Mouse (Mus musculus): ENCODE results near the gene Arhgap23.

Arhgap23 gene

GRCm38 (mm10) chr11:97435808-97436491 is 20.6 kb downstream of the Arhgap23 start:
- peak; percentile 63 for DNase-seq (ENCODE audit: low spot score)

GRCm38 (mm10) chr11:97437745-97438144 is 22.4 kb downstream of the Arhgap23 start:
- DNase-seq (ENCODE audit: low spot score) = no peak

- DNase-seq (ENCODE audit: low spot score) = no peak
These were observed 23.5 kb downstream of the Arhgap23 start for GRCm38 (mm10) chr11:97438868-97439267.

DNA sequence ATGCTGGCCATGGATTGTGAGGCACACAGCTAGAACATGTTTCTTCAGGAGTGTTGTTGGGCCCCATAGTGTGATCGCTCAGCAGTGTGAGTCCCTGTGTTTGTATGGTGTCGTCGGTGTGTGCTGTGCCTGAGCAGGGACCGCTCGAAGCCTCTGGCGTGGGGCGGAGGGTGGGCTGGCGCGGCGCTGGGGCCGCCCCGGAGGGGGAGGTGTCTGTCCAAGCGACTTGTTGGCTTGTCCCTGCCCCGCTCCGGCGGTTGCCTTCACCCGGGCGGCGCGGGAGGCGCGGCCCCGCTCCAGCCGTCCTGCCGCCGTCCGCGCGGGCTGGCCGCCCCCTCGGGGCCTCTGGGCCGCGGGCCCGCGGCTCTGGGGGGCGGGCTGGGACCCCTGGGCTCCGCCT is 24.6 kb downstream of the Arhgap23 start:
- DNase-seq (ENCODE audit: low spot score) = peak; percentile 63

DNA sequence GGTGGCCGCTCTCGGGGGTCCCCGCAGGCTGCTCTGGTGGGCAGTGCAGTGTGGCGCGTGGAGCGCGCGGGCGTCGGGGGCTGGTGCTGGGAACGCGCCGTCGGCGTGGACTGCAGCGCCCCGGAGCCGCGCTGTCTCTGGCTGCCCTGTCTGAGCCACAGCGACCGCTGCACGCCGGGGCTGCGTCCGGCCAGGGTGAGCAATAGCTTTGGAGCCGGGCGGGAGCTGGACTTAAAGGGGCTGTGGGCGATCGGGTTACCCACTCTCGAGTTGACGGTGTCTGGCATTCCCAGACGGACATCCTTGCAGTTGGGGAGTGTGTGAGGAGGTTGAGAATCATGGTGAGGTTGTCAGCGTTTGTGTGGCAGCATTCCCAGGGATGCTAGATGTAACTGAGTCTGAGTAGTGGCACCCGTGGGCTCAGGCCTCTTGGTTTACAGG is 25.1 kb downstream of the Arhgap23 start:
- DNase-seq (ENCODE audit: low spot score) = peak; percentile 49

DNA sequence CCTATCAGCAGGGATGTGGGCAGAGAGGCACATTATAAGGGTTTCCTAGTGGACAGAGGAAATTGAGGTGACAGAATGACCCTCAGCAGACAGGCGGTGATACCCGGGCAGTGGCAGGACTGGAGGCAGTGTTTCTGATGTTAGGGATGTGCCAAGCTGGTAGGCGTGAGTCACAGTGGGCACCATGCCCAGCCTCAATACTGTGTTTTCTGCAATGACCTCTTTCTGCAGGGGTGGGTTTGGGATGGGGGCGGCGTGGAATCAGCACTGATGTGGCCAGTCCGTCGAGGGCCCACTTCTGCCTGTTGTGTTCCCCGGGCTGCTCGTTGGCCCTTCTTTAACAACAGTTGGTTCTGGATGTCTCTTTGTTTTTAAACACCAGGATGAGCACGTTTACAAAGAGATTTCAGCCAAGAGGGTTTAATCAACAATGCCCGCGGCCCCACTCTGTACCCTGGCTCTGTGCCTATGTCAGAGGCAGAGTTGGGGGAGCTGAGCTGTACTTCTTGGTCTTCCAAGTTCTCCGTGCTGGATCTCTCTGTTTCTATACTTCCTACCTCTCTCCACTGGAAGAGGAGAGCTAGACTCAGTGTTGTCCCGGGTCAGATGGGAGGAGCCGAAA is 25.8 kb downstream of the Arhgap23 start:
- peak; percentile 82 for DNase-seq (ENCODE audit: low spot score)

GRCm38 (mm10) chr11:97441658-97442125 is 26.4 kb downstream of the Arhgap23 start:
- peak; percentile 57 for DNase-seq (ENCODE audit: low spot score)

- no peak for DNase-seq (ENCODE audit: low spot score)
These were observed 27.8 kb downstream of the Arhgap23 start for GRCm38 (mm10) chr11:97442891-97443675.

DNA sequence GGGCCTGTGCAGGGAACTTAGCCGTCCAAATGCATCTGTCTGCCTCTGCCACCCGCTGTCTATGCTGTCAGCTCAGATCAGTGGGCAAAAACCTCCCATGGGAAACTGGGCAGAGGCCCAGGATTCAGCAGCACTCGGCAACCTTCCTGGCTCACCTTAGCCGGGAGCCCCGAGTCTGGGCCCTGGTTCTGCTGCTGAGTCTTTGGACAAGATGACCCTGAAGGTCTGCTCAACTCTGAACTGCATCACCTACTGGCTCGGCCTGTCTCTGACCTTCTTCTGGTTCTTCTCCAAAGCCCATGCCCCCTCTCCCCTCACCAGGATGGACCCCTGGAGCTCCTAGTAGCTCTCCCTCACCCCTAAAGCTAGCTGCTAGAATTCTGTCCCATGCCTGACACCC is 30.3 kb downstream of the Arhgap23 start:
- DNase-seq (ENCODE audit: low spot score) = no peak

- no peak for DNase-seq (ENCODE audit: low spot score)
These were observed 30.7 kb downstream of the Arhgap23 start for GRCm38 (mm10) chr11:97445999-97446511.

GRCm38 (mm10) chr11:97447979-97448378 is 32.6 kb downstream of the Arhgap23 start:
- DNase-seq (ENCODE audit: low spot score) = no peak

DNA sequence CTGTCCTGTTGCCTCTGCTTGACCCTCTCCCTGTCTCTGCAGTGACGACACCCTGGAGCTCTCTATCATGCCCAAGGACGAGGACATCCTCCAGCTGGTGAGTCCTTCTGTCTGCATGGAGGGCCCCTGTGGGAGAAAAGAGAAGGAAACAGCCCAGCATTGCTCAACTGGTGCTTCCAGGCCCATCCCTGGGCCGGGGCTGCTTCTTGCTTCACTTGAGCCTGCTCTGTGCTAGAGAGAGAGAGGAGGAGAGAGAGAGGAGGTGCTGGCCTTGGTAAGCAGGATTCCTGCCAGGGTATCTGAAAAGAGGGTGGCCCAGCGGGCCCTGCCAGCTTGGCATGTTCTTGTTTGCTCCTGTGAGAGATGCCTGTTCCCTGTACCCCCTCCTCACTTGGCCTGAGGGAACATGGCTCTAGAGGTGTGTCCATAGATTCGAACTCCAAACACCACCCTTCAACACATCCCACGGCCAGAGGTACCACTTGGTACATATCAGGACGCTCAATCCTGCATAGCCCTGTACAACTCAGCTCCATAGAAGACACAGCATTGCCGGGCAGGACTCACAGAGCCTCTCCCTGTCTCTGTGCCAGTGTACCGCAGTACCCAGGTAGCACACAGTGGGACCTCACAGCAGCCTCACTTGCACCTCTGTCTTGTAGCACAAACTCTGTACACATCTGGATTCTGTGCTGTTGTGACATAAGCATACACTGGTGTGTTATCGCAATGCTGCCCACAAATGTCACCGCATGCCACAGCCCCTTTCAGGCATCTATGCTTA is 33.5 kb downstream of the Arhgap23 start:
- no peak for DNase-seq (ENCODE audit: low spot score)

DNA sequence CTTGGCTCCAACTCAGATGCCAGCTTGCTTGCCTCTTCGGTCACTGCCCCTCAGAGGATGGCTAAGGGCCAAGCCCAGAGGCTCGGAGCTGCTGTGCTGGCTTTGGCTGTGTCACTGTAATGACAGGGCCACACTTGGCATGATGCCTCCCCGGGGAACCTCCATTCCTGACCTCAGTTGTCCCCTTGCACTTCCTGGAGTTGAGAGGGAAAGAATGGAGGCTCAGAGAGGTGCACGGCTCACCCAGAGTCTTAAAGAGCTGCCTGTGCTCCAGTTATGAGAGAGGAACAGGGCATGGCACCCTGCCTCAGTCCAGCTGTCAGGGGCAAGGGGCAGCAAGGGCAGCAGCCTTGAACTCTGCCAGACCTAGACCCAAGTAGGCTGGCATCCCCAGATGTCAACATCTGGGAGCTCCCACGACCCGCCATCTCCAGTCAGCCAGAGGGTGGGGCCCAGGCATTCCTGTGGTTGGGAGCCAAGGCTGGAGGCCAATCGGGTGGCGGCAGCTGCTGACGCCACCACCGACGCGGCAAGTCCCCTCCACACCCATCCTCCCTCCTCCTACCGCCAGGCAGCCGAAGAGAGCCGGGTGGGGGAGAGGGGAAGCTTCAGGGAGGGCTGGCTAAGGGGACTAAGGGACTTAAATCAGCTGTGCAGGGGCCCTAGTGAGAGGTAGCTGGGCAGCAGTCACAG is 34.4 kb downstream of the Arhgap23 start:
- DNase-seq (ENCODE audit: low spot score) = peak; percentile 73

DNA sequence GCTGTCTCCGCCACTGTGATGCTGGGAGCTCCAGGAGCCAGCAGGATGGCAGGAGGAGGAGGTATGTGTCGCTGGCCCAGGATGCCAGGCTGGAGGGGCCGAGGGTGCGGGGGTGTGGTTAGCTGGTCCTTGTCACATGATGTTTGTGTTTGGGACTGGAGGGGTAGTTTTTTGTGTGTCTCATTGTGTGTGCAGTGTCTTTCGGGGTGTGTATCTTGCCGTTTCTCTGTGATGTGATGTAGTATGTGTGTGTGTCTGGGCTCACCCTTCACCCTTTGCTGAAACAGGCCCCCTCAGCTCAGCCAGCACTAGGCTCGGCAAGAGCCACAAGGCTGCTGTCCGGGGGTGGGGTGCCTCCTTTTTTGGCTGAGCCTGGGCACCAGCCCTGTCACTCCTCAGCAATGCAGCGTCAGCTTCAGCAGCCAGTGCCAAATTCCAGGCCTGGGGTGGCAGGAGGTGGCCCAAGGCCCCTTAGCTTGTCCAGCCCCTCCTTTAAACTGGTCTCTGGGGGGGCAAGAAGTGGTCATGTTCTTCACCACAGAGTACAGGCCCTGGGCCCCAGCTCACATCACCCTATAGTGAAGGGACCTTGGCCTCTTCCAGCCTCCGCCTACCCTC is 35.1 kb downstream of the Arhgap23 start:
- DNase-seq (ENCODE audit: low spot score) = peak; percentile 44

GRCm38 (mm10) chr11:97451625-97452024 is 36.3 kb downstream of the Arhgap23 start:
- no peak for DNase-seq (ENCODE audit: low spot score)

DNA sequence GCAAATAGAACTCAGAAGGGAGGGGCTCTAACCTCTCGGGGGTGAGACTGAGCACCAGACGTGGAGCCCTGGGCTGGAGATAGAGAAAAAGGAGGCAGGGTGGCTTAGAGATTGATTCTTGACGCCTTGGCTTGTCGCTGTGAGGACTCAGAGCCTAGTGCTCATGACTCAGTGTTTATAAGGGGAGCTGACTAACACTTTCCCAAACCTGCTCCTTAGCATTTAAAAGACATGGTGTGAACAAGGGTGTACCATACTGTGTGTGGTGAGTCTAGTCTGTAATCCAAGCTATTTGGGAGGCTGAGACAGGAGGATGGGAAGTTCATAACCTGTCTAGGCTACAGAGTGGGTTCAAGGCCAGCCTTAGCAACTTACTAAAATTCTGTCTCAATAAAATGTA is 41.8 kb downstream of the Arhgap23 start:
- DNase-seq (ENCODE audit: low spot score) = no peak

GRCm38 (mm10) chr11:97461307-97461820 is 46.0 kb downstream of the Arhgap23 start:
- DNase-seq (ENCODE audit: low spot score) = no peak

DNA sequence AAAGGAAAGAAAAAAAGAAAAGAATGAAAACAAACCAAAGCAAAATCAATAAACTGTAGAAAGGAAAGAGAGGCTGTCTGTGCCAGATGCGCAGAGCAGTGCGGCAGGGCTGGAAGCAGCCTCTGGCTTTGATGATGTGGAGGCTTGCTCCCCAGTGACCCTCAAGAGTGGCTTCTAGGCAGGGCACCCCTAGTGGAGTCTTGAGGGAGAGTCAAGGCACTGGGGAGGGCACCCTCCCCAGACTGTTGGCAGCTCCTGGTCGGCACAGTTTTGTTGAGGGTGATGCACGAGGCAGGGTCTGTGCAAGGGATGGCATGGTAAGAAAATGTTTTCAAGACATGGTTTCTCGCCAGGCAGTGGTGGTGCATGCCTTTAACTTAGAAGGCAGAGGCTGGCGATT is 47.2 kb downstream of the Arhgap23 start:
- DNase-seq (ENCODE audit: low spot score) = no peak

DNA sequence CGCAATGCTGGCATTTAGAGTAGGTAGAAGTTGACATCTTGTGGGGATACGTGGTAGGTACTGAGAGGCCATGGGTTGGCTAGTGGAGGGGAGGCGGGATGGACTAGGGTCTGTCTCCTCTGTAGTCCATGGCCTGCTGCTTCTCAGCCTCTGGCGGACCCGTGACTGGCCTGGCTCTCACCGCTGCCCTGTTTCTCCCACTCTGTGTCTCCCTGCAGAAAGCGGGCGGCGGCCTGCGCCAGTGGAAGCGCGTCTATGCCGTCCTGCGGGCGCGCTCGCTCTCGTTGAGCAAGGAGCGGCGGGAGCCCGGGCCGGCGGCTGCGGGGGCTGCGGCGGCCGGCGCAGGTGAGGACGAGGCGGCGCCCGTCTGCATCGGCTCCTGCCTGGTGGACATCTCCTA is 47.8 kb downstream of the Arhgap23 start:
- DNase-seq (ENCODE audit: low spot score) = no peak

DNA sequence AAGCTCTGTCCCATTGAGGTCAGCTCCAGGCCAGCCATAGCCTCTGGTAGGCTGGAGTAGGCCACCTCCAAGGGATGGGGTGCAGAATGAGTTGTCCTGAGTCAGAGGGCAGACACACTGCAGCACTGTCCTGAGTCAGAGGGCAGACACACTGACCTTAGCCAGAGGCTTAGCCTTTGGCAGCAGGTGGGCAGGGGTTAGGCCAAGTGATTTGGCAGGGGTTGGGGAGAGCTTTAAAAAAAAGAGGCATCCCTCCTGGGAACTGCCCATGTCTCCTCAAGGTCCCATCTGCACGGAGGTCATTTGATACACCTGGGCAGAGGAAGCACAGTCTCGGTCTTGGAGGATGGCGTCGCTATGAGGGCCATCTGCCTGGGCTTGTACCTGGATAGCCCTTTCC is 48.7 kb downstream of the Arhgap23 start:
- no peak for DNase-seq (ENCODE audit: low spot score)

DNA sequence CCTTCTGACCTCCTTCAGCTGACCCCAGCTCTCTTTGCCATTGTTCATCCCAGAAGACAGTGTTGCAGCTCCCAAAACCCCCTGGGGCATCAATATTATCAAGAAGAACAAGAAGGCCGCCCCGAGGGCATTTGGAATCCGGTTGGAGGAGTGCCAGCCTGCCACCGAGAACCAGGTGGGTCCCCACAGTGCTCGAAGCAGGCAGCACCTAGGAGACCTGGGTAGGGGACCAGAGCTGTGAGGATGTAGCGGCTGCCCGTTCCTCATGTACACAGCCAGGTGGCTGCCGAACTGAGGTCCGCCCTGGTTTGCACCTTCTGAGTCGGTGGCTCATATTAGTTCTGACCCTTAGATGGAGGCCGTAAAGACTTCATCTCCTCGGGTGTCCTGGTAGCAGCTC is 50.6 kb downstream of the Arhgap23 start:
- no peak for DNase-seq (ENCODE audit: low spot score)

All from MN1 (cell line).